In genomic region chr4:129875406-129875805, GRCm38 (mm10) we compare ENCODE assay signal across 12 mouse cellular contexts. TPM values are rescaled to one million over a fixed set of nuclear protein-coding genes. Genes with fewer than 3 reads are reported as not detected.
"Had no signal": no experiment of that assay in that cellular context is flagged by ENCODE, and none has a peak within 500 bp of the region (broad histone marks: within the 10 kb centered on the region; RNA-seq: fewer than 3 reads in every experiment).

No protein-coding gene starts in this region.

- DNase-seq: kidney, adult 2 months; liver, embryonic 13.5 days; lung, adult 2 months; lung, postnatal 14 days; lung, postnatal 4 days; midbrain, embryonic 14.5 days; retina, postnatal 1 day; thymus, adult 2 months; thymus, postnatal 14 days had no signal

RNA-seq across cellular contexts. Expression of gene Spocd1, which starts 53.6 kb away (rescaled TPM):
- total RNA-seq: liver, adult 2 months; megakaryocyte-erythroid progenitor cell, adult 5-6 weeks; midbrain, postnatal 0 days had no signal
